Mouse (Mus musculus): Measurements from ENCODE around the gene Eprs. TPM values are rescaled to one million over a fixed set of nuclear protein-coding genes. Genes with fewer than 3 reads are reported as not detected.
A peak's percentile ranks its signal among the peaks of the same experiment; 100 is the strongest.

Eprs gene
- polyA plus RNA-seq, 1 experiment from 2014 or later = 163 TPM

GRCm38 (mm10) chr1:185473437-185473836 lies 110.6 kb downstream of the Eprs start:
- Histone ChIP-seq H3K27me3 (no peaks in the 10 kb centered on the region), H3K27ac (no peak overlapping the region), H3K9ac (no peak overlapping the region), H3K4me3 (no peak overlapping the region), H3K9me3 (no peaks in the 10 kb centered on the region), H3K36me3 (no peaks in the 10 kb centered on the region), H3K4me2 (replicated peaks) (no peak overlapping the region), H3K4me1 (peaks cover 4% of the 10 kb centered on the region; the same call in 1 of the 2 replicates)
- 97% methylated on average over 1 of the region's 1 CpGs for WGBS
- ATAC-seq (ENCODE audit: insufficient number of reproducible peaks, insufficient read depth, low FRiP score, low TSS enrichment) = no peak

MicroRNAs within 50 kb of the gene (microRNA counts, 519-probe panel; counts per million panel counts)
- 460 counts per million, percentile 65 among the panel's probes with 10 or more counts for microRNA mmu-miR-194

Small RNA genes within 50 kb of the gene (microRNA-seq; reads per million reads assigned to microRNA genes)
- gene Mir194-1 = 1.5 reads per million
- gene Mir215 = 0.91 reads per million

Other genes with a start within 250 kb of the Eprs start
- 22.7 and 24.3 TPM in 2 replicates for gene Rab3gap2, start 158.9 kb upstream of the Eprs start, polyA plus RNA-seq (2016; fragmentation: Nextera tagmentation; extraction: Ambion mirVana)
- gene Iars2, start 33.6 kb upstream of the Eprs start, polyA plus RNA-seq (2016; fragmentation: Nextera tagmentation; extraction: Ambion mirVana) = 29.1 and 29.8 TPM in 2 replicates
- 25.7 and 26.5 TPM in 2 replicates for gene Bpnt1, start 30.9 kb upstream of the Eprs start, polyA plus RNA-seq (2016; fragmentation: Nextera tagmentation; extraction: Ambion mirVana)
- gene Slc30a10, start 91.8 kb downstream of the Eprs start, polyA plus RNA-seq (2016; fragmentation: Nextera tagmentation; extraction: Ambion mirVana) = 0.93 and 1.00 TPM in 2 replicates